Comparison of ENCODE assay signal across 11 mouse cellular contexts in the genomic region with DNA sequence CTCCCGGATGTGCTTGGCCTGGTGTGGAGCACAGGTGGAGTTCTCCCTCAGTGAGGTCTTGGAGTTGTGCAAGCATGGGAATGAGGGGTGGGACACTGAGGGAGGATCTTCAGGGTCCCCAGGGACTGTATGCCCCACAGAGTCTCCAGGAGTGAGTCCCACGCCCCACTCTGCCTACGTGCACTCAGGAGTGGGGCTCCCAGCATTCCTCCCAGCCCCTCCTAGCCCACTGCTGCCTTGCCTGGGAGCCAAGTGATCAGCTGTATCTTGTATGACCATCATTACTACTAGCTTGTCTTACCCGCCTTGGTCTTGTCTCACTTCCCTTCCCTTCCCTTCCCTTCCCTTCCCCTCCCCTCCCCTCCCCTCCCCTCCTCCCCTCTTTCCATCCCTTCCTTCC. TPM values are rescaled to one million over a fixed set of nuclear protein-coding genes. Genes with fewer than 3 reads are reported as not detected.
DNase-seq lines count a peak whose midpoint lies in the region.
"Had no signal": no experiment of that assay in that cellular context is flagged by ENCODE, and none has a peak within 500 bp of the region (broad histone marks: within the 10 kb centered on the region; RNA-seq: fewer than 3 reads in every experiment).

No protein-coding gene starts in this region.

- peak; percentile 17 for DNase-seq in CD4-positive, CD25-positive, alpha-beta regulatory T cell, adult 2 months (ENCODE audit: low read depth, low spot score)
- peak; percentile 60 for DNase-seq in adrenal gland, postnatal 10 days
- peak; percentile 41 to 50 for DNase-seq in cerebellum, postnatal 36 days
- peak; percentile 98 for DNase-seq in heart, adult 11 months
- peak; percentile 68 for DNase-seq in layer of hippocampus, adult 11-12 months (ENCODE audit: low spot score)
- peak; percentile 42 to 58 for DNase-seq in lung, adult 18-20 months
- peak; percentile 65 for DNase-seq in right cerebral cortex, postnatal 4 days
- peak; percentile 58 to 68 for DNase-seq in thymus, postnatal 10 days (ENCODE audit: low spot score in 2 of 2)

RNA-seq across cellular contexts. Expression of a gene that starts 30.7 kb away (rescaled TPM):
- under 1 TPM in 1 of 2 experiments, not detected in 1; 0.45 TPM for total RNA-seq in adrenal gland, postnatal 10 days (2021)
- total RNA-seq: hematopoietic stem cell, adult 5-6 weeks; megakaryocyte progenitor cell, adult 5-6 weeks; neutrophil, adult 5-6 weeks had no signal

Comparison
In these comparisons a context has a peak if more than half of its experiments do, and no peak if none do; other contexts are left out.
1. Peak in every context shown above with its lines: DNase-seq.
2. DNase-seq: peak in every context shown above with its lines; median percentile 98 in heart, adult 11 months; 68 in layer of hippocampus, adult 11-12 months; 65 in right cerebral cortex, postnatal 4 days; 63 in thymus, postnatal 10 days; 60 in adrenal gland, postnatal 10 days; 50 in lung, adult 18-20 months; 46 in cerebellum, postnatal 36 days; 17 in CD4-positive, CD25-positive, alpha-beta regulatory T cell, adult 2 months.